Mouse (Mus musculus): ENCODE measurements around the gene Klk14.

DNA sequence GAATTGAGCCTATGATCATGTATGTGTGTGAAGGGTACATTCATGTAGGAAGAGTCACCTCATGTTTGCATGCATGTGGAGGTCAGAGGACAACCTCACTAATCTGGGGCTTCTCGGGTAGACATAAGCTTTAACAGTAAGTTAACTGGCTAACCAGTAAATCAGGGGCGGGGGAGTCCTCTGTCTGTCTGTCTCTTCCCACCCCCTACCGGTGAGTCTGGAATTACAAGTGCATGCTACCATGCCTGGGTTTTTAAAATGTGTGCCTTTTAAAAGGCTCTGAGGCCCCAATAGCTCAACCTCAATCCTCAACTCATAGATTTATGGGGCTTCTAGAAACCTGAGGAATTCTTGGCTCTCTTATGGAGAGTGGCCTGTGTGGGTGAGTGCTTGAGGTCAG lies 21.6 kb upstream of the Klk14 start:
- TF ChIP-seq CTCF (IDR thresholded peaks at IDR 0.05; ENCODE audit: low read depth, low read length), result no peak
- TF ChIP-seq POLR2A (IDR thresholded peaks at IDR 0.05; ENCODE audit: borderline replicate concordance, low read depth, low read length), result no peak
